Mouse (Mus musculus): ENCODE data around the gene Gm10775. TPM values are rescaled to one million over a fixed set of nuclear protein-coding genes. Genes with fewer than 3 reads are reported as not detected.

Gm10775 gene
- polyA plus RNA-seq (2012; rRNA removed): not detected in 2 replicates

GRCm38 (mm10) chr13:65259239-65259638 is at the start of gene Gm10775:
Gm10775 (plus strand) TSS chr13:65259539.
- no peak within 1 kb of the TSS for H3K4me3 ChIP-seq (ENCODE audit: extremely low read depth, insufficient read depth, insufficient read length)
- H3K4me1 ChIP-seq (ENCODE audit: control insufficient read depth, insufficient read depth, insufficient read length): no peaks in the 10 kb centered on the region
- peak in 1 of 2 experiments; percentile 3 for DNase-seq (ENCODE audit: low read depth in 1 of 2, low spot score in 2 of 2)
- H3K36me3 ChIP-seq (ENCODE audit: control insufficient read depth, insufficient read depth, low read length): peaks cover 8% of the 10 kb centered on the region; the same call in 1 of the 2 replicates
- 63% methylated on average over 29 of the region's 29 CpGs for WGBS
- H3K27me3 ChIP-seq (ENCODE audit: control insufficient read depth, insufficient read depth, low read length): 0 out of 2 replicates have a peak, but pooled peaks cover 1% of the 10 kb centered on the region
- H3K27ac ChIP-seq (ENCODE audit: insufficient read depth, low read length): no peak within 1 kb of the TSS
- TF ChIP-seq POLR2A (IDR thresholded peaks at IDR 0.05; ENCODE audit: low read depth, low read length) (no peak), CTCF (IDR thresholded peaks at IDR 0.05; ENCODE audit: extremely low read depth, insufficient read depth, insufficient read length, insufficient replicate concordance) (no peak)

- 47% methylated on average over 6 of the region's 6 CpGs for WGBS
- TF ChIP-seq CTCF (IDR thresholded peaks at IDR 0.05; ENCODE audit: extremely low read depth, insufficient read depth, insufficient read length, insufficient replicate concordance) (no peak), POLR2A (IDR thresholded peaks at IDR 0.05; ENCODE audit: low read depth, low read length) (no peak)
These were observed 33.4 kb upstream of the Gm10775 start for GRCm38 (mm10) chr13:65225945-65226344.

GRCm38 (mm10) chr13:65226657-65227056 is 32.7 kb upstream of the Gm10775 start:
- no peak overlapping the region for H3K4me3 ChIP-seq (ENCODE audit: extremely low read depth, insufficient read depth, insufficient read length)
- H3K36me3 ChIP-seq (ENCODE audit: control insufficient read depth, insufficient read depth, low read length): no peaks in the 10 kb centered on the region
- no peak for DNase-seq (ENCODE audit: low read depth in 1 of 2, low spot score in 2 of 2)
- H3K27ac ChIP-seq (ENCODE audit: insufficient read depth, low read length): no peak overlapping the region
- H3K4me1 ChIP-seq (ENCODE audit: control insufficient read depth, insufficient read depth, insufficient read length): no peaks in the 10 kb centered on the region
- 79% methylated on average over 2 of the region's 2 CpGs for WGBS
- TF ChIP-seq CTCF (IDR thresholded peaks at IDR 0.05; ENCODE audit: extremely low read depth, insufficient read depth, insufficient read length, insufficient replicate concordance): no peak
- no peak for TF ChIP-seq POLR2A (IDR thresholded peaks at IDR 0.05; ENCODE audit: low read depth, low read length)
- no peaks in the 10 kb centered on the region for H3K27me3 ChIP-seq (ENCODE audit: control insufficient read depth, insufficient read depth, low read length)

More at GRCm38 (mm10) chr13:65225945-65226344, 33.4 kb upstream of the Gm10775 start:
- Histone ChIP-seq H3K27me3 (ENCODE audit: control insufficient read depth, insufficient read depth, low read length) (no peaks in the 10 kb centered on the region), H3K4me1 (ENCODE audit: control insufficient read depth, insufficient read depth, insufficient read length) (no peaks in the 10 kb centered on the region), H3K27ac (ENCODE audit: insufficient read depth, low read length) (no peak overlapping the region), H3K36me3 (ENCODE audit: control insufficient read depth, insufficient read depth, low read length) (no peaks in the 10 kb centered on the region), H3K4me3 (ENCODE audit: extremely low read depth, insufficient read depth, insufficient read length) (no peak overlapping the region)
- DNase-seq (ENCODE audit: low read depth in 1 of 2, low spot score in 2 of 2): no peak

GRCm38 (mm10) chr13:65237211-65237610 is 22.1 kb upstream of the Gm10775 start:
- Histone ChIP-seq H3K27me3 (ENCODE audit: control insufficient read depth, insufficient read depth, low read length) (no peaks in the 10 kb centered on the region), H3K4me3 (ENCODE audit: extremely low read depth, insufficient read depth, insufficient read length) (no peak overlapping the region), H3K36me3 (ENCODE audit: control insufficient read depth, insufficient read depth, low read length) (no peaks in the 10 kb centered on the region), H3K27ac (ENCODE audit: insufficient read depth, low read length) (no peak overlapping the region), H3K4me1 (ENCODE audit: control insufficient read depth, insufficient read depth, insufficient read length) (peaks cover 5% of the 10 kb centered on the region)
- 85% methylated on average over 9 of the region's 9 CpGs for WGBS
- peak in 1 of 2 experiments; percentile 4 for DNase-seq (ENCODE audit: low read depth in 1 of 2, low spot score in 2 of 2)
- no peak for TF ChIP-seq POLR2A (IDR thresholded peaks at IDR 0.05; ENCODE audit: low read depth, low read length)
- TF ChIP-seq CTCF (IDR thresholded peaks at IDR 0.05; ENCODE audit: extremely low read depth, insufficient read depth, insufficient read length, insufficient replicate concordance): no peak

GRCm38 (mm10) chr13:65240509-65241098 is 18.7 kb upstream of the Gm10775 start:
- Histone ChIP-seq H3K27me3 (ENCODE audit: control insufficient read depth, insufficient read depth, low read length) (no peaks in the 10 kb centered on the region), H3K36me3 (ENCODE audit: control insufficient read depth, insufficient read depth, low read length) (no peaks in the 10 kb centered on the region), H3K4me3 (ENCODE audit: extremely low read depth, insufficient read depth, insufficient read length) (peak overlapping the region; percentile 89), H3K4me1 (ENCODE audit: control insufficient read depth, insufficient read depth, insufficient read length) (peaks cover 9% of the 10 kb centered on the region), H3K27ac (ENCODE audit: insufficient read depth, low read length) (peak overlapping the region; percentile 88)
- DNase-seq (ENCODE audit: low read depth in 1 of 2, low spot score in 2 of 2): peak; percentile 91 to 97
- WGBS: 1% methylated on average over 28 of the region's 28 CpGs
- TF ChIP-seq POLR2A (IDR thresholded peaks at IDR 0.05; ENCODE audit: low read depth, low read length): no peak
- no peak for TF ChIP-seq CTCF (IDR thresholded peaks at IDR 0.05; ENCODE audit: extremely low read depth, insufficient read depth, insufficient read length, insufficient replicate concordance)

GRCm38 (mm10) chr13:65241099-65241626 is 18.2 kb upstream of the Gm10775 start:
- DNase-seq (ENCODE audit: low read depth in 1 of 2, low spot score in 2 of 2): peak; percentile 86 to 90
- WGBS: under 1% methylated on average over 45 of the region's 45 CpGs

More at GRCm38 (mm10) chr13:65241099-65241626, 18.2 kb upstream of the Gm10775 start:
- Histone ChIP-seq H3K27ac (ENCODE audit: insufficient read depth, low read length) (peak overlapping the region; percentile 88), H3K36me3 (ENCODE audit: control insufficient read depth, insufficient read depth, low read length) (no peaks in the 10 kb centered on the region), H3K4me3 (ENCODE audit: extremely low read depth, insufficient read depth, insufficient read length) (peak overlapping the region; percentile 89), H3K27me3 (ENCODE audit: control insufficient read depth, insufficient read depth, low read length) (no peaks in the 10 kb centered on the region), H3K4me1 (ENCODE audit: control insufficient read depth, insufficient read depth, insufficient read length) (peaks cover 9% of the 10 kb centered on the region)
- peak; percentile 8; the same call in 1 of the 2 replicates for TF ChIP-seq POLR2A (IDR thresholded peaks at IDR 0.05; ENCODE audit: low read depth, low read length)
- TF ChIP-seq CTCF (IDR thresholded peaks at IDR 0.05; ENCODE audit: extremely low read depth, insufficient read depth, insufficient read length, insufficient replicate concordance): no peak
